Comparison of ENCODE assay signal across 21 mouse cellular contexts in the genomic region with DNA sequence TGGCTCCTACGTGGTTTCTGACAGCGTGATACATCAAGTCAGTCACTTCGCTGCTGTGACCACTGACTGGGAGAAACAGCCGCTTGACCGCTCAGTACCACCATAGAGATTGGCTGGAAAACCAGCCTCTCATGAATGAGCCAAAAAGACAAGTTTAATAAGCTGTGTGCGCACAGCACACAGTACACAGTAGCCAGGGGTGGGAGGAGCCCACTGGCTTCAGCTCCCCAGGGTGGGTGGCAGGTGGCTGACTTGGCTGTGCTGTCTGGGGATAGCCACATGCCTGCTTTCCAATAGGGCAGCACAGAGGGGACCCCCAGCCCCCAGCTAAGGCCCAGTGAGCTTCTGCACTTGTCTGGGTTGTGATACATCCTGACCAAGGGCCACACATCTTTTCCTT. TPM values are rescaled to one million over a fixed set of nuclear protein-coding genes. Genes with fewer than 3 reads are reported as not detected.
A peak's percentile ranks its signal among the peaks of the same experiment; 100 is the strongest.
DNase-seq lines count a peak whose midpoint lies in the region; ATAC-seq and TF ChIP-seq lines count a peak whose summit lies in the region.
"Had no signal": no experiment of that assay in that cellular context is flagged by ENCODE, and none has a peak within 500 bp of the region (broad histone marks: within the 10 kb centered on the region; RNA-seq: fewer than 3 reads in every experiment).

No protein-coding gene starts in this region.

- intact Hi-C loops in heart, postnatal 36 days (cut with DNase I), result loop anchor here (5.0 kb wide), 1 partner anchor 88 kb away; no protein-coding TSS in a partner anchor

- H3K27me3 ChIP-seq in heart, postnatal 0 days (ENCODE audit: control insufficient read depth, insufficient read depth, low read length), result no peaks in the 10 kb centered on the region
- H3K27me3 ChIP-seq in embryonic facial prominence, embryonic 14.5 days (replicated peaks; ENCODE audit: control insufficient read depth, insufficient read depth, low read length), result no peaks in the 10 kb centered on the region
- no peaks in the 10 kb centered on the region for H3K27me3 ChIP-seq in hindbrain, embryonic 15.5 days
- H3K27me3 ChIP-seq in midbrain, embryonic 14.5 days (ENCODE audit: control insufficient read depth, insufficient read depth, low read length), result no peaks in the 10 kb centered on the region
- H3K27me3 ChIP-seq: forebrain, embryonic 12.5 days; neural tube, embryonic 15.5 days had no signal

- no peak overlapping the region for H3K4me3 ChIP-seq in heart, postnatal 0 days (ENCODE audit: low read depth, low read length)
- H3K4me3 ChIP-seq in embryonic facial prominence, embryonic 14.5 days (ENCODE audit: low read depth, low read length), result no peak overlapping the region
- no peak overlapping the region for H3K4me3 ChIP-seq in hindbrain, embryonic 15.5 days
- H3K4me3 ChIP-seq in midbrain, embryonic 14.5 days (replicated peaks; ENCODE audit: low read depth, low read length), result no peak overlapping the region
- H3K4me3 ChIP-seq: forebrain, embryonic 12.5 days; neural tube, embryonic 15.5 days had no signal

- H3K27ac ChIP-seq in heart, postnatal 0 days (ENCODE audit: low read depth), result 0 out of 2 replicates have a peak overlapping the region, but pooled peaks have one; percentile 47
- H3K27ac ChIP-seq in embryonic facial prominence, embryonic 14.5 days (replicated peaks; ENCODE audit: low read depth, low read length), result no peak overlapping the region
- H3K27ac ChIP-seq in hindbrain, embryonic 15.5 days (replicated peaks), result no peak overlapping the region
- H3K27ac ChIP-seq in midbrain, embryonic 14.5 days (replicated peaks; ENCODE audit: low read depth, low read length), result no peak overlapping the region
- H3K27ac ChIP-seq: forebrain, embryonic 12.5 days; macrophage; neural tube, embryonic 15.5 days had no signal

- H3K4me1 ChIP-seq in heart, postnatal 0 days (ENCODE audit: control insufficient read depth, insufficient read depth), result peaks cover 18% of the 10 kb centered on the region
- H3K4me1 ChIP-seq in embryonic facial prominence, embryonic 14.5 days (ENCODE audit: control insufficient read depth, insufficient read depth, low read length), result peaks cover 21% of the 10 kb centered on the region
- peaks cover 12% of the 10 kb centered on the region for H3K4me1 ChIP-seq in hindbrain, embryonic 15.5 days (replicated peaks)
- no peaks in the 10 kb centered on the region for H3K4me1 ChIP-seq in midbrain, embryonic 14.5 days (ENCODE audit: control insufficient read depth, insufficient read depth, low read length)
- H3K4me1 ChIP-seq: forebrain, embryonic 12.5 days had no signal

- peaks cover 12% of the 10 kb centered on the region; the same call in 1 of the 2 replicates for H3K36me3 ChIP-seq in heart, postnatal 0 days (replicated peaks; ENCODE audit: control insufficient read depth, insufficient read depth, low read length)
- 0 out of 2 replicates have a peak, but pooled peaks cover 9% of the 10 kb centered on the region for H3K36me3 ChIP-seq in embryonic facial prominence, embryonic 14.5 days (ENCODE audit: control insufficient read depth, insufficient read depth, low read length)
- no peaks in the 10 kb centered on the region for H3K36me3 ChIP-seq in hindbrain, embryonic 15.5 days
- H3K36me3 ChIP-seq in midbrain, embryonic 14.5 days (ENCODE audit: control insufficient read depth, insufficient read depth, low read length), result peaks cover 25% of the 10 kb centered on the region

- 85% methylated on average over 6 of the region's 6 CpGs for WGBS in heart, postnatal 0 days
- WGBS in embryonic facial prominence, embryonic 14.5 days, result 70% methylated on average over 6 of the region's 6 CpGs
- 57% methylated on average over 6 of the region's 6 CpGs for WGBS in hindbrain, embryonic 15.5 days
- WGBS in midbrain, embryonic 14.5 days, result 70% methylated on average over 6 of the region's 6 CpGs

- no peak for TF ChIP-seq CTCF in heart, postnatal 0 days (IDR thresholded peaks at IDR 0.05; ENCODE audit: low read depth)

- DNase-seq in heart, postnatal 0 days (ENCODE audit: low spot score), result no peak
- DNase-seq in heart, postnatal 36 days, result no peak
- no peak for DNase-seq in embryonic facial prominence, embryonic 14.5 days (ENCODE audit: low spot score)
- peak; percentile 35 for DNase-seq in midbrain, embryonic 14.5 days
- DNase-seq in Muller cell, postnatal 12 days (ENCODE audit: inconsistent ontology term), result no peak
- no peak for DNase-seq in frontal cortex, postnatal 36 days (ENCODE audit: low spot score in 2 of 2)
- DNase-seq in adipocyte (ENCODE audit: low spot score), result no peak
- DNase-seq: cerebellum, adult 8-10 months; heart, adult 11 months; kidney, adult 2 months; kidney, postnatal 36 days; layer of hippocampus, adult 9-11 months; liver; lung, embryonic 14.5 days had no signal

- no peak overlapping the region for H3K4me2 ChIP-seq in heart, postnatal 0 days (ENCODE audit: low read depth, low read length)
- H3K4me2 ChIP-seq in embryonic facial prominence, embryonic 14.5 days (ENCODE audit: low read depth, low read length), result no peak overlapping the region
- H3K4me2 ChIP-seq in hindbrain, embryonic 15.5 days, result no peak overlapping the region
- H3K4me2 ChIP-seq in midbrain, embryonic 14.5 days (ENCODE audit: low read length), result no peak overlapping the region
- H3K4me2 ChIP-seq: forebrain, embryonic 12.5 days; lung, embryonic 14.5 days; neural tube, embryonic 15.5 days had no signal

- no peak for ATAC-seq in heart, postnatal 0 days (ENCODE audit: insufficient read depth, low read depth)
- peak; percentile 69; the same call in 1 of the 2 replicates for ATAC-seq in embryonic facial prominence, embryonic 14.5 days (ENCODE audit: low read depth)
- peak; percentile 19; the same call in 1 of the 2 replicates for ATAC-seq in hindbrain, embryonic 15.5 days (ENCODE audit: low FRiP score, low read depth)
- ATAC-seq in midbrain, embryonic 14.5 days (ENCODE audit: low FRiP score, low TSS enrichment), result no peak

- no peak for TF ChIP-seq EP300 in heart, postnatal 0 days (IDR thresholded peaks at IDR 0.05; ENCODE audit: low read depth)

- no peak overlapping the region for H3K9ac ChIP-seq in heart, postnatal 0 days (replicated peaks; ENCODE audit: low read depth, low read length)
- H3K9ac ChIP-seq in embryonic facial prominence, embryonic 14.5 days (ENCODE audit: low read depth, low read length), result no peak overlapping the region
- H3K9ac ChIP-seq in hindbrain, embryonic 15.5 days, result no peak overlapping the region
- no peak overlapping the region for H3K9ac ChIP-seq in midbrain, embryonic 14.5 days (replicated peaks; ENCODE audit: low read length)
- H3K9ac ChIP-seq: forebrain, embryonic 12.5 days; lung, embryonic 14.5 days; neural tube, embryonic 15.5 days had no signal

- no peaks in the 10 kb centered on the region for H3K9me3 ChIP-seq in heart, postnatal 0 days (replicated peaks; ENCODE audit: control insufficient read depth, low read length)
- no peaks in the 10 kb centered on the region for H3K9me3 ChIP-seq in embryonic facial prominence, embryonic 14.5 days (ENCODE audit: control insufficient read depth, low read length)
- H3K9me3 ChIP-seq in hindbrain, embryonic 15.5 days, result no peaks in the 10 kb centered on the region
- H3K9me3 ChIP-seq in midbrain, embryonic 14.5 days (ENCODE audit: control insufficient read depth, low read length), result no peaks in the 10 kb centered on the region
- H3K9me3 ChIP-seq: forebrain, embryonic 12.5 days; neural tube, embryonic 15.5 days had no signal

RNA-seq across cellular contexts. Expression of gene Rflnb, which starts 16.9 kb away (rescaled TPM):
- total RNA-seq in heart, postnatal 0 days (2014; rRNA removed; ENCODE audit: low replicate concordance), result 15.6 and 16.4 TPM in 2 replicates
- 22.9 and 24.1 TPM in 2 replicates for polyA plus RNA-seq in heart, postnatal 0 days (2015; fragmentation: Nextera tagmentation; extraction: Ambion mirVana)
- 10 to 100 TPM; 33.3 to 50.0 TPM for total RNA-seq in heart, postnatal 36 days (2021)
- polyA plus RNA-seq in embryonic facial prominence, embryonic 14.5 days (2014; fragmentation: Nextera tagmentation; extraction: Ambion mirVana), result 45.3 and 45.6 TPM in 2 replicates
- 11.4 and 13.4 TPM in 2 replicates for polyA plus RNA-seq in hindbrain, embryonic 15.5 days (2015; fragmentation: Nextera tagmentation; extraction: Ambion mirVana)
- polyA plus RNA-seq in midbrain, embryonic 14.5 days (2014; fragmentation: Nextera tagmentation; extraction: Ambion mirVana), result 6.3 and 7.7 TPM in 2 replicates

RNA-seq across cellular contexts. Expression of gene 1700016K19Rik, which starts 44.8 kb away (rescaled TPM):
- total RNA-seq in heart, postnatal 0 days (2014; rRNA removed; ENCODE audit: low replicate concordance), result not detected in 2 replicates
- 0.47 TPM in 1 of 2 replicates, not detected in the other for polyA plus RNA-seq in heart, postnatal 0 days (2015; fragmentation: Nextera tagmentation; extraction: Ambion mirVana)
- not detected for total RNA-seq in heart, postnatal 36 days (2021)
- 2.0 and 7.3 TPM in 2 replicates for polyA plus RNA-seq in embryonic facial prominence, embryonic 14.5 days (2014; fragmentation: Nextera tagmentation; extraction: Ambion mirVana)
- polyA plus RNA-seq in hindbrain, embryonic 15.5 days (2015; fragmentation: Nextera tagmentation; extraction: Ambion mirVana), result 4.3 and 5.0 TPM in 2 replicates
- polyA plus RNA-seq in midbrain, embryonic 14.5 days (2014; fragmentation: Nextera tagmentation; extraction: Ambion mirVana), result 2.1 and 2.7 TPM in 2 replicates
- total RNA-seq: gastrocnemius, adult 18-20 months; monocyte, adult 5-6 weeks had no signal
- polyA plus RNA-seq: C2C12, macrophage had no signal

Comparison
In these comparisons a context has a peak if more than half of its experiments do, and no peak if none do; other contexts are left out.
1. ATAC-seq: peak in embryonic facial prominence, embryonic 14.5 days (single experiment) and hindbrain, embryonic 15.5 days (single experiment); none in heart, postnatal 0 days (single experiment) and midbrain, embryonic 14.5 days (single experiment).